Mouse (Mus musculus) ovary, adult 2 months (tissue): ENCODE measurements around the gene Nlrp9a. TPM values are rescaled to one million over a fixed set of nuclear protein-coding genes. Genes with fewer than 3 reads are reported as not detected.

Source experiments
- polyA plus RNA-seq: library from polyadenylated mRNA; depleted of rRNA; stranded (reverse); fragments of >200 nt; gene quantifications from 2 replicates; pipeline ENCODE4 v1.2.3, GENCODE M21; 2012; rRNA removed

Nlrp9a gene
- 0.09 and 0.23 TPM in 2 replicates for polyA plus RNA-seq

DNA sequence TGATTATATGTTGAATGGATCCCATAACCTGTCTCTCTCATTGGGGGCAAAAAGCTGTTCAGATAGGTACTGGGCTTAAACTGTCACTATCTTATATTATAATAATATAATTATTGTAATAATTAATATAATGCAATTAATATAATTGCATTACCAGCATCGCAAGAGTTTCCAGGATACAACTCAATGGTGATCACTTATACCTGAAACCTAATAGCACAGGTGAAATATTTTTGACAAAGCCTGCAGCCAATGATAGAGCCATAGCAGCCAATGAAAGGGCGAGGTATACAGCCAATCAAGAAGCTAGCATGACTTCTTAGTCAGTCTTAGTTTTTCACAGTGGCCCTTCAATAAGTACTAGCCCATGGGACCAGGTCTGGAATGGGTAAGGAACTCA lies at the start of gene Nlrp9a:
Nlrp9a (plus strand) TSS at position 301 of the 400 bp plus-strand sequence.

DNA sequence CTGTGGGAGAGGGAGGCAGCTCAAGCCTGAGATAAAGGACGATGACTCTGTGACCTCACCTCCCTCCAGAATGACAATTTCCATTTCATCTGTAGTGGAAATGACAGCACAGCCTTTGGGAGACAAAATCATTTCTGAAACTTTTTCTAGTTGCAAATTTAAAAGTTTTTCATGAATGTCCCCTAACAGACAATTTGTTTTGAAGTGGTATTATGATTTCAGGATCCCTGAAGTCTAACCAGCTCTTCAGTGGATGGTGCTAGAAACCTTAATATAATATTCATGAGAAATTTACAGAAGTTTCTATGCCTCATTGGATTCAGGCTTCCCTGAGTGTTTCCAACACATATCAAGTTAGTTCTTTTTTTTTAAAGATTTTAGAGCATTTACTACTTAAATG lies 83.5 kb downstream of the Nlrp9a start, which contains the start of gene Vmn1r185:
Vmn1r185 (minus strand) TSS at position 101 of the 400 bp plus-strand sequence.

Other genes starting within 250 kb of the Nlrp9a start
- 0.11 and 0.13 TPM in 2 replicates for gene Cyp2a4, start 227.9 kb upstream of the Nlrp9a start, polyA plus RNA-seq
- 0.16 and 0.37 TPM in 2 replicates for gene Nlrp9c, start 131.3 kb upstream of the Nlrp9a start, polyA plus RNA-seq
- gene Nlrp4a, start 99.9 kb upstream of the Nlrp9a start, polyA plus RNA-seq, result 0.76 and 1.3 TPM in 2 replicates
- gene Vmn1r185, start 83.4 kb downstream of the Nlrp9a start, polyA plus RNA-seq, result not detected in 2 replicates
- gene Cyp2b23, start 151.4 kb downstream of the Nlrp9a start, polyA plus RNA-seq, result 0.07 TPM in 1 of 2 replicates, not detected in the other
- gene Cyp2b19, start 222.1 kb downstream of the Nlrp9a start, polyA plus RNA-seq, result 0.20 TPM in 1 of 2 replicates, not detected in the other